Comparison of ENCODE assay signal across 18 mouse cellular contexts in genomic region chr13:45396724-45397123, GRCm38 (mm10). TPM values are rescaled to one million over a fixed set of nuclear protein-coding genes. Genes with fewer than 3 reads are reported as not detected.
DNase-seq lines count a peak whose midpoint lies in the region; ATAC-seq and TF ChIP-seq lines count a peak whose summit lies in the region.
"Had no signal": no experiment of that assay in that cellular context is flagged by ENCODE, and none has a peak within 500 bp of the region (broad histone marks: within the 10 kb centered on the region; RNA-seq: fewer than 3 reads in every experiment).

No protein-coding gene starts in this region.

- DNase-seq in heart, adult 11 months, result peak; percentile 67
- no peak for DNase-seq in heart, adult 18-20 months
- DNase-seq in lung, embryonic 14.5 days, result no peak
- no peak for DNase-seq in lung, postnatal 0 days (ENCODE audit: low spot score)
- no peak for DNase-seq in limb, embryonic 14.5 days (ENCODE audit: low spot score)
- no peak for DNase-seq in urinary bladder, adult 18-20 months (ENCODE audit: low spot score in 2 of 2)
- DNase-seq: adrenal gland, adult 8-10 months; B cell, adult 2 months; cerebellum, adult 9-11 months; heart, postnatal 14 days; kidney, postnatal 25 days; lung, postnatal 36 days; midbrain, embryonic 14.5 days; thymus, postnatal 36 days had no signal

- WGBS in lung, embryonic 14.5 days, result 86% methylated on average over 8 of the region's 8 CpGs
- WGBS in lung, postnatal 0 days, result 89% methylated on average over 8 of the region's 8 CpGs
- WGBS in embryonic facial prominence, embryonic 12.5 days, result 72% methylated on average over 8 of the region's 8 CpGs
- 37% methylated on average over 8 of the region's 8 CpGs for WGBS in limb, embryonic 14.5 days

- TF ChIP-seq EP300 in lung, postnatal 0 days (IDR thresholded peaks at IDR 0.05), result no peak

- no peaks in the 10 kb centered on the region for H3K27me3 ChIP-seq in lung, embryonic 14.5 days (ENCODE audit: insufficient read depth, low read length)
- H3K27me3 ChIP-seq in lung, postnatal 0 days (replicated peaks; ENCODE audit: insufficient read depth, low read length), result no peaks in the 10 kb centered on the region
- H3K27me3 ChIP-seq in embryonic facial prominence, embryonic 12.5 days, result no peaks in the 10 kb centered on the region
- H3K27me3 ChIP-seq in limb, embryonic 14.5 days (ENCODE audit: control insufficient read depth, insufficient read depth, low read length), result no peaks in the 10 kb centered on the region
- H3K27me3 ChIP-seq: intestine, embryonic 15.5 days had no signal

- peak overlapping the region; percentile 50; the same call in 1 of the 2 replicates for H3K27ac ChIP-seq in lung, embryonic 14.5 days (ENCODE audit: low read depth)
- H3K27ac ChIP-seq in lung, postnatal 0 days (ENCODE audit: low read length), result no peak overlapping the region
- H3K27ac ChIP-seq in embryonic facial prominence, embryonic 12.5 days, result peak overlapping the region; percentile 93
- H3K27ac ChIP-seq in limb, embryonic 14.5 days (replicated peaks; ENCODE audit: low read depth, low read length), result peak overlapping the region; percentile 64
- H3K27ac ChIP-seq: intestine, embryonic 15.5 days had no signal

- no peak for ATAC-seq in lung, embryonic 14.5 days (ENCODE audit: insufficient read depth)
- no peak for ATAC-seq in lung, postnatal 0 days
- no peak for ATAC-seq in embryonic facial prominence, embryonic 12.5 days (ENCODE audit: insufficient number of reproducible peaks, insufficient read depth, low FRiP score, low TSS enrichment)
- ATAC-seq in limb, embryonic 14.5 days (ENCODE audit: low FRiP score, low read depth), result no peak
- ATAC-seq: intestine, embryonic 15.5 days had no signal

- peaks cover 11% of the 10 kb centered on the region for H3K4me1 ChIP-seq in lung, embryonic 14.5 days (ENCODE audit: insufficient read depth)
- peaks cover 14% of the 10 kb centered on the region for H3K4me1 ChIP-seq in lung, postnatal 0 days (ENCODE audit: insufficient read depth, low read depth, low read length)
- peaks cover 65% of the 10 kb centered on the region for H3K4me1 ChIP-seq in embryonic facial prominence, embryonic 12.5 days
- H3K4me1 ChIP-seq in limb, embryonic 14.5 days (ENCODE audit: control insufficient read depth, insufficient read depth, low read length), result peaks cover 77% of the 10 kb centered on the region

- no peak overlapping the region for H3K4me3 ChIP-seq in lung, embryonic 14.5 days (ENCODE audit: low read depth, low read length)
- H3K4me3 ChIP-seq in lung, postnatal 0 days (ENCODE audit: low read depth, low read length), result no peak overlapping the region
- no peak overlapping the region for H3K4me3 ChIP-seq in embryonic facial prominence, embryonic 12.5 days
- H3K4me3 ChIP-seq in limb, embryonic 14.5 days (replicated peaks; ENCODE audit: low read length), result no peak overlapping the region
- H3K4me3 ChIP-seq: intestine, embryonic 15.5 days had no signal

- no peak for TF ChIP-seq CTCF in lung, embryonic 14.5 days (IDR thresholded peaks at IDR 0.05; ENCODE audit: low read depth)
- TF ChIP-seq CTCF in lung, postnatal 0 days (IDR thresholded peaks at IDR 0.05), result no peak

- H3K4me2 ChIP-seq in lung, embryonic 14.5 days, result no peak overlapping the region
- H3K4me2 ChIP-seq in lung, postnatal 0 days (replicated peaks; ENCODE audit: low read depth, low read length), result no peak overlapping the region
- H3K4me2 ChIP-seq in embryonic facial prominence, embryonic 12.5 days (replicated peaks), result peak overlapping the region; percentile 27
- H3K4me2 ChIP-seq in limb, embryonic 14.5 days (replicated peaks; ENCODE audit: low read depth, low read length, severe bottlenecking), result peak overlapping the region; percentile 22; the same call in 1 of the 2 replicates
- H3K4me2 ChIP-seq: intestine, embryonic 15.5 days; liver, embryonic 11.5 days had no signal

- no peaks in the 10 kb centered on the region for H3K36me3 ChIP-seq in lung, embryonic 14.5 days (ENCODE audit: insufficient read depth)
- H3K36me3 ChIP-seq in lung, postnatal 0 days (ENCODE audit: insufficient read depth, low read length), result no peaks in the 10 kb centered on the region
- 0 out of 2 replicates have a peak, but pooled peaks cover 3% of the 10 kb centered on the region for H3K36me3 ChIP-seq in embryonic facial prominence, embryonic 12.5 days
- 0 out of 2 replicates have a peak, but pooled peaks cover 10% of the 10 kb centered on the region for H3K36me3 ChIP-seq in limb, embryonic 14.5 days (ENCODE audit: control insufficient read depth, insufficient read depth, low read length)
- H3K36me3 ChIP-seq: G1E; intestine, embryonic 15.5 days had no signal

- no peaks in the 10 kb centered on the region for H3K9me3 ChIP-seq in lung, embryonic 14.5 days (ENCODE audit: low read depth, low read length)
- H3K9me3 ChIP-seq in lung, postnatal 0 days (ENCODE audit: low read length), result no peaks in the 10 kb centered on the region
- H3K9me3 ChIP-seq in embryonic facial prominence, embryonic 12.5 days, result no peaks in the 10 kb centered on the region
- H3K9me3 ChIP-seq in limb, embryonic 14.5 days (ENCODE audit: control insufficient read depth, low read length), result no peaks in the 10 kb centered on the region
- H3K9me3 ChIP-seq: G1E; intestine, embryonic 15.5 days had no signal

- no peak for TF ChIP-seq POLR2A in limb, embryonic 14.5 days (IDR thresholded peaks at IDR 0.05; ENCODE audit: borderline replicate concordance, extremely low read depth, insufficient read depth, insufficient read length)

- no peak overlapping the region for H3K9ac ChIP-seq in lung, embryonic 14.5 days
- H3K9ac ChIP-seq in lung, postnatal 0 days (replicated peaks; ENCODE audit: low read depth), result no peak overlapping the region
- H3K9ac ChIP-seq in embryonic facial prominence, embryonic 12.5 days, result no peak overlapping the region
- no peak overlapping the region for H3K9ac ChIP-seq in limb, embryonic 14.5 days (ENCODE audit: low read depth, low read length, severe bottlenecking)
- H3K9ac ChIP-seq: intestine, embryonic 15.5 days had no signal

RNA-seq across cellular contexts. Expression of gene Mylip, which starts 7.2 kb away (rescaled TPM):
- total RNA-seq in heart, adult 18-20 months (2021), result 10 to 100 TPM; 21.1 to 27.0 TPM
- 3.8 and 3.9 TPM in 2 replicates for polyA plus RNA-seq in lung, embryonic 14.5 days (2014; fragmentation: Nextera tagmentation; extraction: Ambion mirVana)
- polyA plus RNA-seq in lung, postnatal 0 days (2015; fragmentation: Nextera tagmentation; extraction: Ambion mirVana), result 6.8 and 9.3 TPM in 2 replicates
- 33.1 and 33.7 TPM in 2 replicates for polyA plus RNA-seq in embryonic facial prominence, embryonic 12.5 days (2016; fragmentation: Nextera tagmentation; extraction: Ambion mirVana)
- 29.6 and 34.1 TPM in 2 replicates for polyA plus RNA-seq in limb, embryonic 14.5 days (2012; rRNA removed)
- polyA plus RNA-seq in limb, embryonic 14.5 days (2014; fragmentation: Nextera tagmentation; extraction: Ambion mirVana), result 10.9 and 16.5 TPM in 2 replicates

Comparison
In these comparisons a context has a peak if more than half of its experiments do, and no peak if none do; other contexts are left out.
1. H3K4me2 ChIP-seq: peak in embryonic facial prominence, embryonic 12.5 days (single experiment) and limb, embryonic 14.5 days (single experiment); none in lung, embryonic 14.5 days (single experiment) and lung, postnatal 0 days (single experiment).